Mouse (Mus musculus) ovary, adult 18-20 months (tissue): ENCODE results near the gene Dst.
A peak's percentile ranks its signal among the peaks of the same experiment; 100 is the strongest.
"Not testable (repeated sequence)": the region's sequence is repeated elsewhere in the genome, so short reads cannot be mapped to it uniquely, and the experiment has no call there.

Source experiments
- DNase-seq: peaks from one replicate; pipeline ENCODE4 v3.0.0; 2022; ENCODE audit warnings: low spot score, mixed read lengths

Gene Dst

DNA sequence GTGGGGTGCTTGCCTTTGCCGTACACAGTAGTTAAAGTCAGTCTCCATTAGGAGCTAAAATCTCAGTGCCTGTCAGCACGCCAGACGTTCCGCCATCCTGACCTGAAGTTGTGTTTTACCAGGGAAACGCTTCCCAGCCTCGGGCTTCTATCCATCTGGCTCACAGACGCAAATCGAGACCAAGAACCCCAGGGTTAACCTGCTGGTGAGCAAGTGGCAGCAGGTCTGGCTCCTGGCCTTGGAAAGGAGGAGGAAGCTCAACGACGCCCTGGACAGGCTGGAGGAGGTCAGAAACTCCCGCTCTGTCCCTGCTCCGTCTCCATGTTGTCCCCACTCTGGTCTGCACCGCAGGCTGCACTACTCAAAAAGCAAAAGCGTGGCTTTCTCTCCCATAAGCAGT is 385.2 kb downstream of the Dst start:
- no peak for DNase-seq

GRCm38 (mm10) chr1:34297636-34298035 is 389.6 kb downstream of the Dst start:
- DNase-seq = no peak

GRCm38 (mm10) chr1:34298631-34299184 is 390.7 kb downstream of the Dst start:
- DNase-seq = no peak

- no peak for DNase-seq
Measured at GRCm38 (mm10) chr1:34299507-34299906, 391.5 kb downstream of the Dst start.

DNA sequence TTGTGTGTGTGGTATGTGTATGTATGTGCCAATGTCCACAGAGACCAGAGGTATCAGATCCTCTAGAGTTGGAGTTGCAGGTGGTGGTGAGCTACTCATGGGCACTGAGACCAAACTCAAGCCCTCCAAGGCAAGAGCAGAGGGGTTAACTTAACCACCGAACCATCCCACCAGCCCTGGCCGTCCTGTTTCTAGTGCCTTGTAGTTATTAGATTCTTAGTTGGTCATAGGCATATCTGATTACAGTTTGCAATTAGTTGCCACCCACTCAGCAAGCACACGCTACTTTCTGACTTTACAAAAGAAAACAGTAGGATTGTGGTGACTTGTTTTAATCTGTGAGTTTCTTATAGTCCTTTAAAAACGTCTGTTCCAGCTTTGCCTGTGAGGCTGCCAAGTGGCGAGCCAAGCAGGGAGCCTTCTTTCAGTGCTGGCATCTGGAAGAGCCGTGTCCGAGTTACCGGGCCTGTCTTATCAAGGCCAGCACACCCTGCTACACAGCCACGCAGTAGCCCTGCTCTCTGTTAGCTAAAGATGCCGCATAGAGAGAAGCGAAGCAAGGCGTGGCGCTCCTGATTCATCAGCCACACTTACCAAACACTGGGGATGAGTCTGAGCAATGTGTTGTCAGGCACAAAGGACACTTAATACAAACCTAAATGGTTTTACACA is 392.4 kb downstream of the Dst start:
- no peak for DNase-seq

DNA sequence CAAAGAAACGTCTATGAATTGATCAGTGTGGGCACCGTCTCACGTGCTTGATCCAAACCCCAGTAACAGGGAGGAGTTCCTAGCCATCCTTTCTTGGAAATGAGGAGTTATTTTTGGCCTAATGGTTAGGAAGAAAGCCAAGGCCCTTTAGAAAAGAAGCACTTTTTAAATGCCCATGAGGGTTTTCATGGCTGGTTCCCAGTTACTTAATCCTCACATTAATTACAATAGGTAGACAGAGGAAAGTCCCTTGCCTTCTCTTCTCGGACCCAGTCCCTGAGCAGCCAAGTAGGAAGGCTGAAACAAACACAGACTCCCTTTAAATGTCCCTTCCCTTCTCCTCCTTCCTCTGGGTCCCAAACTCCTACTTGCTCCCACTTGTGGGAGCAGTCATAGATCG is 396.2 kb downstream of the Dst start:
- no peak for DNase-seq

GRCm38 (mm10) chr1:34306741-34307140 is 398.7 kb downstream of the Dst start:
- no peak for DNase-seq

GRCm38 (mm10) chr1:34307191-34307590 is 399.2 kb downstream of the Dst start:
- DNase-seq = no peak

GRCm38 (mm10) chr1:34308841-34309240 is 400.8 kb downstream of the Dst start:
- DNase-seq = not testable (repeated sequence)

- DNase-seq = no peak
Measured at GRCm38 (mm10) chr1:34309396-34309795, 401.4 kb downstream of the Dst start.

GRCm38 (mm10) chr1:34310532-34311250 is 402.7 kb downstream of the Dst start:
- DNase-seq = no peak

DNA sequence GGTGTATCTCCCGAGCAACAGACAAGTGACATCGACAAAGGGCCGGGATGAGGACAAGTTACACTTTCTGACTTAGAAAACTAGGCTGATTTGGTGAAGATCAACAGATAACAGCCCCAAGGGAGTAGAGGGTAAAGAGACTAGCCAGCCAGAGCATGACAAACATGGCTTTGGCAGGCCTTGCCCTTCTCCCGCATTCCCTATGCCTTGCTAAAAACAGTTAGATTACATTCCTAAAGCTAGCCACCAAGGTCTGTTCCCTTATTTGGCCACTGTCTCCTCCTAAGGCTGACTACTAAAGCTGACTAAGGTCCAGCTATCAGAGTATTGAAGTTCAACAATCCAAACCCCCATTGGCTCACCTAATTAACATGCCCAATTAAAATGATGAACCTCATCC is 404.8 kb downstream of the Dst start:
- DNase-seq = peak; percentile 58

DNA sequence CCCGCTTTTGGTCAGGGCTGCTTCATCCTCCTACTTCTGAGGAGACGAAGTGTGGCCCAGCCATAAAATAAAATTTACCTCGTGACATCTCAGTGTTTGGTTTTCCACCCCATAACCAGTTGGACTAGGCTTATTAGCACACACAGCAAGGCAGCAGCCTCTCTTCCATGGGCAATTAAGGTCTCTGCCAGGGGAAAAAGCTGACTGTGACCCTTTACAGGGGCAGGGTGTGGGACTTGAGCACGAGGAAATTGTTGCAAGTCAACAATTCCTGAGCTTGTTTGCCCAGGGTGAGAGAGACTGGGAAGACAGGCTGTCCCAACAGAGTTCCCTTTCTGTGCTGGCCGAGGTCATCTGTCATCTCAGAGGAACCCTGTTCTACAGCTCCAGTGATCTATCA is 407.4 kb downstream of the Dst start:
- no peak for DNase-seq

DNA sequence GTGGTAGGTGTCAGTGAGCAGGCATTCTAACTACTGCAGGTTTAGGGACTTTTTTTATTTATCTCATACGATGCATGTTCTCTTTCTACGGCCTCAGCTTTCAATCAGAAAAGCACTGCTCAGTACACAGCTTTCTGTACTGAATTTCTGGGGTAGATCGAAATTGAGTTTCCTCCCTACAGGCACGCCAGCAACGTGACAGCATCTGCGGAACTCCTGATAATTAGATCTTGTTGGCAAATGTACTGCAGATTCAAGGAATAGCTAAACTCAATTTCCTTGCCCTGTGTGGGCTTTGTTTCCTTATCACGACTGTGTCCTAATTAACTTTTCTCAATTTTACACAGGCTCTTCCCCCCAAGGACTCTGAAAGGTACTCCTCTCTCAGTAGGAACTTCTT is 416.2 kb downstream of the Dst start:
- no peak for DNase-seq

DNA sequence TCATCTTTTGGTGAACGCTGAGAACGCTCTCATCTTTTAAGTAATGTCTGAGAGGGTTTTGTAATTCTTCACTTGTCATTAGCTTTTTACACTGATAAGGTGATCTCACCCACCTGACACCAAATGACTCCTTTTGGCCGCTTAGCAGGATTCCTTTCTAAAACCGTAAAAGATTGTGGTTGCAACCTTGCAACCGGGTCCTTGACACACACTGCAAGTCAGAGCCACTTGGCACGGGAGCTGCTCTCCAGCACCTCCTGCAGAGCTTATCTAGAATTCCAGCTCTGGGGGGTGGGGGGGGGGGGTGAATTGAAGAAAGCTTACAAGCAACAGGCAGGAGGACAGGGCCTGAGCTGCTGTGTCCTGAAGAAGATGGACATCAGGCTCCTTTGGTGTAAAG is 420.6 kb downstream of the Dst start:
- peak; percentile 12 for DNase-seq

- DNase-seq = no peak
Measured at GRCm38 (mm10) chr1:34331767-34332166, 423.7 kb downstream of the Dst start.
